Mouse (Mus musculus): ENCODE results near the gene Fam222b. TPM values are rescaled to one million over a fixed set of nuclear protein-coding genes. Genes with fewer than 3 reads are reported as not detected.
"Not testable (repeated sequence)": the region's sequence is repeated elsewhere in the genome, so short reads cannot be mapped to it uniquely, and the experiment has no call there.

The Fam222b gene
- polyA plus RNA-seq, 1 experiment: 12.3 TPM

DNA sequence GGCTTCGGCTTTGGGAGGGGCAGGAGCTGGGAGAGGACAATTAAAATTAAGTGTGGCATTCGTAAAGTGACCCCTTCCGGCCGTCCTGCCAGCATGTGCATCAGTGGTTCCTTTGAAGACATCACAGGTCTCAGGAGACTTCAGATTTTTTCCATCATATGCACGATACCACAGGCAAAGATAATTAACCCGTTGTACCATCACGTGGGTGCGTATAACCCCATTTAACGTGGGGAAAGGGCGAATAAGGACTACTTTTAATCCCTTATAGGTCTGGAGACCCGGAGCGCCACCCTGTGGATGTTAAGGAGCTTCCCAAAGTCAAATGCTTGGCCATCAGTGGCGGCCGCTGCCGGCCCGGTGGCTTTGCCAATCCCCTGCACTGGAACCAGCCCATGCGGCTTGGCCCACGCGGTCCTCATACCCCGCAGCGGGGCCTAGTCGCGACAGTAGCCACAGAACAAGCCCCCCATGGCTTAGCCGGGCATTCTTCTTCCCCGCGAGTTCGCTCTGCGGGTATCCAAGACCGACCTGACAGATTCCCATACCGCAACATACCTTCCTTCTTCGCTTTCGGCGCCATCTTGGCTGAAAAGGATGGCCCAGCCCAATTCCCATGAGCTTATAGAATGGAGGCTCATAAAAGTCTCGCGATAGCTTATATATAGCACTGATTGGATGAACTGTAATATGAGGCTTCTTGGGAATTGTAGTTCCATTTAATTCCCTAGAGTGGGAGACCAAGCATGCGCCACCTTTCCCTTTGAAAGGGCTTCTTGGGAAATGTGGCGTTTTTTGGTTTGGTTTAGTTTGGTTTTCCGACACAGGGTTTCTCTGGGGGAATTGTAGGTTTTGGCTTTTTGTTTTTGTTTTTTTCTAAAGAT lies 88.7 kb downstream of the Fam222b start, which contains the start of gene Rpl23a:
Gene Rpl23a, minus strand, starts transcription at position 624 of the 884 bp plus-strand sequence.
- H3K4me1 ChIP-seq (ENCODE audit: control insufficient read depth, insufficient read depth, low read length): no peaks in the 10 kb centered on the region; the same call in none of the 2 replicates
- TF ChIP-seq POLR2A (IDR thresholded peaks at IDR 0.05; ENCODE audit: borderline replicate concordance, control insufficient read depth, low read depth, low read length): no peak; the same call in 1 of the 2 replicates
- TF ChIP-seq CTCF (IDR thresholded peaks at IDR 0.05; ENCODE audit: control insufficient read depth, insufficient read depth, low read length): no peak
- under 1% methylated on average over 38 of the region's 38 CpGs for WGBS

DNA sequence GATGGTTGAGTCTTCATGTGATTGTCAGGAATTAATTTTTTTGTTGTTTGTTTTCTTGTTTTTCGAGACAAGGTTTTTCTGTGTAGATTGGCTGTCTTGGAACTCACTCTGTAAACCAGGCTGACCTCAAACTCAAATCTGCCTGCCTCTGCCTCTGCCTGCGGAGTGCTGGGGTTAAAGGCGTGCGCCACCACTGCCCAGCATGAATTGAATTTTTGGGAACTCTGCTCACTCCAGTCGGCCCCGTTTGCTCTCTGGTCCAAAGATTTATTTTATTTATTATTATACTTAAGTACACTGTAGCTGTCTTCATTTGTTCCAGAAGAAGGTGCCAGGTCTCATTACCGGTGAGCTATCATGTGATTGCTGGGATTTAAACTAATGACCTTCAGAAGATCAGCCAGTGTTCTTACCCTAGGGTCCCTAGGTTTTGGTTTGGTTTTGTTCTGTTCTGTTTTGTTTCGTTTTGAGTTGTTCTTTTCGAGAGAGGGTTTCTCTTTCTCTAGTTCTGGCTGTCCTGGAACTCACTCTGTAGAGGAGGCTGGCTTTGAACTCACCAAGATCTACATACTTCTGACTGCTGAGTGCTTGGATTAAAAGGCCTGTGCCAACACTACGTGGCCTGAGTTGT lies 89.5 kb downstream of the Fam222b start:
- TF ChIP-seq POLR2A (IDR thresholded peaks at IDR 0.05; ENCODE audit: borderline replicate concordance, control insufficient read depth, low read depth, low read length): no peak
- TF ChIP-seq CTCF (IDR thresholded peaks at IDR 0.05; ENCODE audit: control insufficient read depth, insufficient read depth, low read length): no peak
- H3K4me3 ChIP-seq (replicated peaks; ENCODE audit: control insufficient read depth, low read depth, low read length): no peak overlapping the region
- H3K4me1 ChIP-seq (ENCODE audit: control insufficient read depth, insufficient read depth, low read length): no peaks in the 10 kb centered on the region; the same call in none of the 2 replicates
- 56% methylated on average over 10 of the region's 10 CpGs for WGBS
- no peak overlapping the region for H3K27ac ChIP-seq (ENCODE audit: control insufficient read depth, insufficient read depth, low read depth, low read length, poor library complexity)

More for the DNA sequence above, 88.7 kb downstream of the Fam222b start, which contains the start of gene Rpl23a:
- peak within 1 kb of the TSS; percentile 88 for H3K27ac ChIP-seq (ENCODE audit: control insufficient read depth, insufficient read depth, low read depth, low read length, poor library complexity)
- peak within 1 kb of the TSS; percentile 97 for H3K4me3 ChIP-seq (replicated peaks; ENCODE audit: control insufficient read depth, low read depth, low read length)

DNA sequence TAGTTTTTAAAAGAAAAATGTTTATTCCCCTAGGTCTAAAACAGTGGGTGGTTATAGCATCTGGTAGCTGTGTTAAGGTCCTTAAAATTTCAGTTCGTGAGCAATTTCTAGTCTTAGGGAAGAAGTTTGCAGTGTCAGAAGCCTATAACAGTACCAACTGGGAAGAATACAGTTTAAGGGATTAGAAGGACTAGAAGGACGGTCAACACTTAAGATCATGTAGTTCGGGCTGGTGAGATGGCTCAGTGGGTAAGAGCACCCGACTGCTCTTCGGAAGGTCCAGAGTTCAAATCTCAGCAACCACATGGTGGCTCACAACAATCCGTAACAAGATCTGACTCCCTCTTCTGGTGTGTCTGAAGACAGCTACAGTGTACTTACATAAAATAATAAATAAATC lies 90.2 kb downstream of the Fam222b start:
- H3K4me3 ChIP-seq (replicated peaks; ENCODE audit: control insufficient read depth, low read depth, low read length); H3K4me1 ChIP-seq (ENCODE audit: control insufficient read depth, insufficient read depth, low read length); H3K27ac ChIP-seq (ENCODE audit: control insufficient read depth, insufficient read depth, low read depth, low read length, poor library complexity): not testable (repeated sequence)
- 85% methylated on average over 6 of the region's 6 CpGs for WGBS

DNA sequence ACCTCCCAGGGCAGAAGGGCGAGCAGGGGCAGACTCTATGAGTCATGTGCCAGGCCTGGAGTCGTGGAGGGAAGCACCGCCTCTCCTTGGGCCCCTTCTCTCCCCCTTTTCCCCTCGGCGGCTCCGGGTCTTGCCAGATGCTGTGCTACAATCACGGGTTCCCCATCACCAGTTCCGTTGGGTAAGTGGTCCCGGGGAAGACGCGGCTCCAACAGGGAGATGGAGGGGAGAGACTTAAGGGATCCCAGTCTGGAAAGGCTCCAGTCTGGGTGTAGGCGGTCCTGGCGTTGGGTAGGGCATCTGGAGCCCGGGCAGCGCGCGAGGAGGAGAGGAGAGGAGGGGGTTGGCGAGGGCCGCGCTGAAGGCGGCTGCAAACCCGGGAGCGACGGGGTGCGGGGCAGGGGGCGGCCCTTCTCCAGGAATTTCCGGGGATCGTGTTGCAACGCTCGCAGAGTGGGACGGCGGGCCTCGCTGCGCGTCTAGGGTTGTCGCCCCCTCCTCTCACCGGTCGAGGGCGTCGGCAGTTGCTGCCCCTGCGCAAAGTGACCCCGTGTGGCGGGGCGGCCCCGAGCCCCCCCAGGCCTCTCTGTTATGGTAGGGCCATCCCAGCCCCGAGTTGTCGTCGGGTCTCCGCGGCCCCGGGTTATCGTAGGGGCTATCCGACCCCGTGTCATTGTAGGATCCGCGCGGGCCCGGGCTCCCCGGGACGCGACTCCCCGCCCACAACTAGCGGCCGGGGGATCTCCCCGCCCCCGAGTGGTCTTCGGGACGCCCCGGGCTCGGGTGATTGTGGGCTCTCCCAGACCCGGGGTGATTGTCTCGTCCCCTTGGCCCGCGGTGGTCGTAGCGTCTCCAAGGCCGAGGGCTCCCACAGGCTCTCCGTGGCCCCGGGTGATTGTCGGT lies 94.1 kb downstream of the Fam222b start, which contains the start of gene Rab34:
Gene Rab34, plus strand, starts transcription at position 100 of the 903 bp plus-strand sequence.
- TF ChIP-seq CTCF (IDR thresholded peaks at IDR 0.05; ENCODE audit: control insufficient read depth, insufficient read depth, low read length) (no peak), POLR2A (IDR thresholded peaks at IDR 0.05; ENCODE audit: borderline replicate concordance, control insufficient read depth, low read depth, low read length) (no peak)
- Histone ChIP-seq H3K4me1 (ENCODE audit: control insufficient read depth, insufficient read depth, low read length) (no peaks in the 10 kb centered on the region; the same call in 1 of the 2 replicates), H3K27ac (ENCODE audit: control insufficient read depth, insufficient read depth, low read depth, low read length, poor library complexity) (no peak within 1 kb of the TSS; the same call in 1 of the 2 replicates), H3K4me3 (replicated peaks; ENCODE audit: control insufficient read depth, low read depth, low read length) (peak within 1 kb of the TSS; percentile 4)
- 1% methylated on average over 79 of the region's 80 CpGs for WGBS

DNA sequence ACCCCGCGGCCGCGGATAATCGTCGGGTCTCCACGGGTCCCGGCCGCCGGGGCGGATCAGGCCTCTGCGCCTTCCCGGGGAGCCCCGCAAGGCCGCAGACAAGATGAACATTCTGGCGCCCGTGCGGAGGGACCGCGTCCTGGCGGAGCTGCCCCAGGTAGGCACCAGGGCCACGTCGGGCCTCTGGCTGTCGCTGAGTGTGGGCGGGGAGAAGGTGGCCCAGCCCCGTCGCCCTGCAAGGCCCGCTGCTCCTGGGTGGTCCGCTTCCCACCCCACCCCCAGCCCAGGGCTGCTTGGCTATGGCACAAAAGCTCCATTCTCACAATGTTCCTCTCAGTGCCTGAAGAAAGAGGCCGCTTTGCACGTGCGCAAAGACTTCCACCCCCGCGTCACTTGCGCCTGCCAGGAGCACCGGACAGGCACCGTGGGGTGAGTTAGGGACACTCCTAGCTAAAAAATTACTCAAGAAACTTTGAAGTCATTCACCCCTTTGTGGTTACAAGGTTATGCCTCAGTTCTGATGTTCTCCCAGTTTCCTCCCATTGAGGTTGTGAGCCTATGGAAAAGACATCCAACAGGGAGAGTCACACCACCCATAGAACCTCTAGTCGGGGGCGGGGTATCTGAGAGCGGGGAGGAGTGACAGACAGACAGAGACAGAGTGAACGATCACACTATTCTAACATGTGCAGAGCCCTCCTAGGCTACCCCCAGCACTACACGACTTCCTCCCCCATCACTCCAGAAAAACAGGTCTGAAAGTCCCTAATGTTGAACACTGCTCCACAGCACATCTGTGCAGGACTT lies 95.0 kb downstream of the Fam222b start:
- TF ChIP-seq CTCF (IDR thresholded peaks at IDR 0.05; ENCODE audit: control insufficient read depth, insufficient read depth, low read length) (no peak), POLR2A (IDR thresholded peaks at IDR 0.05; ENCODE audit: borderline replicate concordance, control insufficient read depth, low read depth, low read length) (no peak)
- Histone ChIP-seq H3K4me1 (ENCODE audit: control insufficient read depth, insufficient read depth, low read length) (no peaks in the 10 kb centered on the region; the same call in 1 of the 2 replicates), H3K27ac (ENCODE audit: control insufficient read depth, insufficient read depth, low read depth, low read length, poor library complexity) (no peak overlapping the region; the same call in 1 of the 2 replicates), H3K4me3 (replicated peaks; ENCODE audit: control insufficient read depth, low read depth, low read length) (peak overlapping the region; percentile 4)
- 4% methylated on average over 42 of the region's 42 CpGs for WGBS

DNA sequence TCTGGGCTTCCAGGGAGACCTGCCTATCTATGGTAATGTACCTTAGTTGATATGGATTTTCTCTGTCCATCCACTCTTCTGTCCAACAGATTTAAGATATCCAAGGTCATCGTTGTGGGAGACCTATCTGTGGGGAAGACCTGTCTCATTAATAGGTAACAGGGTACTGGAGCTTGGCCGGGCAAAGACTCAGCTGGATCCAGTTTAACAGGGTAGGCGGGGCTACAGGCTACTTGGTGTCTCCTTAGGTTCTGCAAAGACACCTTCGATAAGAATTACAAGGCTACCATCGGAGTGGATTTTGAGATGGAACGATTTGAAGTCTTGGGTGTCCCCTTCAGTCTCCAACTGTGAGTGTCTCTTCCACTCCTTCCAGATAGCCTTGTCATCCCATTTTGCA lies 95.6 kb downstream of the Fam222b start:
- no peak overlapping the region for H3K4me3 ChIP-seq (replicated peaks; ENCODE audit: control insufficient read depth, low read depth, low read length)
- no peak for TF ChIP-seq CTCF (IDR thresholded peaks at IDR 0.05; ENCODE audit: control insufficient read depth, insufficient read depth, low read length)
- no peak for TF ChIP-seq POLR2A (IDR thresholded peaks at IDR 0.05; ENCODE audit: borderline replicate concordance, control insufficient read depth, low read depth, low read length)
- H3K27ac ChIP-seq (ENCODE audit: control insufficient read depth, insufficient read depth, low read depth, low read length, poor library complexity): no peak overlapping the region
- 66% methylated on average over 6 of the region's 6 CpGs for WGBS
- peaks cover 1% of the 10 kb centered on the region for H3K4me1 ChIP-seq (ENCODE audit: control insufficient read depth, insufficient read depth, low read length)

DNA sequence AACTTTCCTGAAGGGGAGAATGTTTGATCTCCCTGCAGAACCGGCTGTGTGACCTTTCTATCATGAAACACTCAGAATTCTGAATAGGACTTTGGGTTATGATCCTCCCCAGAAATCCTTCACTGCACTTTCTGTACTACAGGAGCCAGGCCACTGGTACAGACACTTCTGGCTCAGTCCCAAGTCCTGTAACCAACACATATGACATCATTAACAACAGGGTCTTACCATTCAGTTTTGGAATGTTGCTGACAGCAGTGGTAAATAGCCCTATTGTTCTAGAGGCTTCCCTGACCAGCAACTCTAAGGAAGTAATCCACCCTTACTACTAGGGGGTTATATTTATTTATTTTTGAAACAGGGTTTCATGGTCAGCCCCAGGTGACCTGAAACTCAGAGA lies 98.7 kb downstream of the Fam222b start, which contains the start of gene Proca1:
Gene Proca1, plus strand, starts transcription at position 280 of the 400 bp plus-strand sequence.
- Histone ChIP-seq H3K4me1 (ENCODE audit: control insufficient read depth, insufficient read depth, low read length) (peaks cover 1% of the 10 kb centered on the region), H3K4me3 (replicated peaks; ENCODE audit: control insufficient read depth, low read depth, low read length) (no peak within 1 kb of the TSS), H3K27ac (ENCODE audit: control insufficient read depth, insufficient read depth, low read depth, low read length, poor library complexity) (no peak within 1 kb of the TSS)
- 71% methylated on average over 1 of the region's 1 CpGs for WGBS
- TF ChIP-seq CTCF (IDR thresholded peaks at IDR 0.05; ENCODE audit: control insufficient read depth, insufficient read depth, low read length): no peak
- no peak for TF ChIP-seq POLR2A (IDR thresholded peaks at IDR 0.05; ENCODE audit: borderline replicate concordance, control insufficient read depth, low read depth, low read length)
